Mouse (Mus musculus) spleen, adult 10 weeks (tissue): ENCODE results near the gene Mpg. TPM values are rescaled to one million over a fixed set of nuclear protein-coding genes. Genes with fewer than 3 reads are reported as not detected.

Experiments used
- polyA plus RNA-seq: library from polyadenylated mRNA; stranded (reverse); fragments of 350-450 nt; fragmentation: Illumina TruSeq; extraction: RNeasy Lipid Tissue Mini Kit (QIAGEN cat#74804); gene quantifications from one replicate; pipeline ENCODE4 v1.2.3, GENCODE M21; 2015; ENCODE audit warnings: low replicate concordance; ENCODE audit not compliant: insufficient read depth

Mpg gene
- 21.2 TPM for polyA plus RNA-seq

DNA sequence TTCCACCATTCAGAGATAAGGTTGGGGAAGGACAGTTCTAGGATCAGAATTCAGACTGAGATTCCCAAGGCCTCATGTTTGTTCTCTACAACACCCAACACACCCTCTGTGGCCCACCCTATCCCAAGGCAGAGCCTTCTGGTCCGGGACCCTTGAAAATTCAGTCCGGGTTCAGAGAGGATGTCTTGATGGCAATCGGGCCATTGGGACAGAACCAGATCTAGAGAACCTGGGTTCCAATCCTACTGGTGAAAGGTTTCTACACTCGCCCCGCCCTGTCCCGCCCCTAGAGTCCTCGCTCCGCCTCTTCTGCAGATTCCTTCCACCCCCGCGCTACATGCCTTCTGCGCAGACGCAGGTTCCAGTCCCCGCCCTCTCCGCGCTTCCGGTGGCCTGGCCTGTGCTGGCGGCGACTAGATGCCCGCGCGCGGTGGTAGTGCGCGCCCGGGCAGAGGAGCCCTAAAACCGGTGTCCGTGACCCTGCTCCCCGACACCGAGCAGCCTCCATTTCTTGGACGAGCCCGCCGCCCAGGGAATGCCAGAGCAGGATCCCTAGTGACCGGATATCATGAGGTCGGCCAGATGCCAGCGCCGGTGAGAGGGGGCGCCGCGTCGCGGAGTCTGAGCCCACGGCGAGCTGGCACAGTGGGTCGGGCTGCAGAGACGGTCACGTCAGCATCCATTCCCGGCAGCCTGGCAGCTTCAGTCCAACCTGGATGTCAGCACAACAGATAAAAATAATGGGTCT is at the start of gene Mpg:
TSS of gene Mpg (plus strand) at position 382 of the 748 bp plus-strand sequence.

DNA sequence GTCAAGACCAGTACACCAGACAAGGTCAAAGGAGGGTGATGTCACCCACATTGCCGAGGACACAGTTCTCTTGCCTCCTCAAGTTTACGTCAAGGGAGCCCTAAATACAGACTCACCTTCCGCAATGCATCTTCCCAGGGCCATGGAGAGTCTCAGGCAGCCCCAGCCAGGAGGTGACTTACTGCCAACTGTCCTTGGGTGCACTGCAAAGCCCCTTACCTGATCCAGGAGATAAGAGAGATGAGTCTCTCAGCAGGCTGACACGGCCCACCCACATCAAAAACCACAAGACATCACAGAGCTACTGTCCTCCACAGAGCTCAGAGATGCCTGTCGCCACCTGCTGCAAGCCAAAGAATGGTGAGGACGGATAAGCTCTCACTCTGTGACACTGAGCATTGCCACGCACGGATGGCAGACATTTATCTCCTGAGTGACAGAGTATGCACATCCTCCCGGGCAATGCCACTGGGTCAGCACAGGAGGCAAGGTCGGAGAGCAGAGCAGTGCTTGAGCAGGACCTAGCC is 26.2 kb upstream of the Mpg start, which contains the start of gene Il9r:
TSS of gene Il9r (minus strand) at position 205 of the 527 bp plus-strand sequence.

DNA sequence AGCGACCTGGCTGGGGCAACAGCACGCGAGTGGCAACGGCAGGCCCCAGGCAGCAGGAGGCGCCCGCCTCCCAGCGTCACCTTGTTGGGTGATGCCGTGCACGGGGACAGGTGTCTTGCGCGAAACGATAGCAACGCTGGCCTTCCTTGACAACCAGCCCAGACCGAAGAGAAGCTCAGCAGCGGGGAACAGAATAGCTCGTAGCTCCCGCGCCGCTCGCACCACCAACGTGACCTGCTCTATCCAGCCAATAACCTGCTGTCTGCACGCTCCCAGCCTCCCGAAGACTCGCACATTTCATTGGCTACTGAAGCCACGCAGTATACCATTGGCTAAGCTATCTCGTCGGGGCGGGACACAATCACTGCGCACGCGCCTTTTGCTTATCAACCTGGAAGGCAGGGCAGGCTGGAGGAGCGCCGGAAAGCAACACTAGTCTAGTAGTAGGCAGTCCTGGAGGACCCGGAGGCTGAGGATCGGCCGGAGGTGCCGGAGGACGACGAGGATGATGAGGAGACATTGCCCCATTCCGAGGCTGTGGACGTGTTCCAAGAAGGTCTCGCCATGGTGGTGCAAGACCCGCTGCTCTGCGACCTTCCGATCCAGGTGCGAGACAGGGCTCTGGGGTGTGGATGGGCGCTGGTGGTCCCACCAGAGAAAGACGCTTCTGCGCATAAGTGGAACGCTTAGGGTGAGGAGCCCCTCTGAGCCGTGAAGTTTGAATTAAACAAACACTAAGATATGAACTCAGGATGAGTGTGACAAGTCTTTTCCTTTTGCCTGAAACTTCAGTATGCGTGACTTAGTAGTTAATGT is 21.0 kb upstream of the Mpg start, which contains the start of gene Snrnp25:
TSS of gene Snrnp25 (plus strand) at position 358 of the 816 bp plus-strand sequence.

DNA sequence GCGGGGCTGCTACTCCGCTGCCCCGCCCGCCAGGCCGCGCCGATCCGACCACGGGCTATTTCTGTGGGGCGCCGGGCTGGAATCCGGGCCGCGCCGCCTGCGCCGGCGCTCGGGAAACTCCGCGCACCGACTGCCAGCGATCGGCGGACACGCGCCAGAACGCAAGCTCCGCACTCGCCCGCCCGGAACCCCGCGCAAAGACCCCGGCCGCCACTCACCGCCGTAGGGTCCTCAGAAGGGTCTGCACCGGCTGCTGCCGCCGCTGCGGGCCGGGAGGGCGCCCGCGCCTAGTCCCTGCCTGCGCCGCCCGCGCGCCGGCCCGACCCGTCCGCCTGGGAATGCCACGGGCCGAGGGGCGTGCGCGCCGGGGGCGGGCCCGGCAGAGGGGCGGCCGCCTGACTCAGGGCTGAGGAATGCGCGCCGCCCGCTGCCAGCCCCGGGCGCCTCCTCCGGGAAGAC is 4.3 kb upstream of the Mpg start, which contains the start of gene Rhbdf1:
TSS of gene Rhbdf1 (minus strand) at position 350 of the 459 bp plus-strand sequence.

DNA sequence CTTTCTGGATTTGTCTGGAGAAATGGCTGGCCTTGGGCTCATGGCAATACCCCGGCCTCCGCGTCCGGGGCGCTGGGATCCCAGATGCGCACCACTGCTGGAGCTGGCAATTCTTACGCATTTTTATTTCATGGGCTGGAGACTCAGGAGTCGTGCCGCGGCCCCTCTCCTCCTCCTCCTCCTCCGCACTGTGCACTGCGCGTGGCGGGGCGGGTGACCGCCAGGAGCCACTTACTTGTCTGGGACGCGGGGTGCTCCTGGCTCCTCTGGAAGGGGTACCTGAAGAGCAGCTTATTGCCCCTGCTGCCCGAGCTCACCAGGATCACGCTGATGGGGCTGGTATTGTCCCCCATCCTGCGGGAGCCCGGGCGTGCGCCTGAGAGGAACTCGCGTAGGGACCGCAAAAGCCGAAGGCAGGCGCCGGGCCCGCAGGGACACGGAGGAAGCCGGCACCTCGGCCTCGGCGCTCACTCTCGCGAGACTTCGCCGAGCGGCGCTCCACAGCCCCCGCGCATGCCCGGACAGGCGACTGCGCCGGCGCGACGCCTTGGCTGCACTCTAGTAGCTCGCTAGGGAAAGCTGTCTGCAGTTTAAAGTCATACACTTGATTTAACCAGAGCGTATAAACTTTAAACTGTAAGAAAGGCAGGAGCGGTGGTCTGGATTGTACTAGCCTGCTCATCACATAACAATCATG is 41.0 kb downstream of the Mpg start, which contains the start of gene Nprl3:
TSS of gene Nprl3 (minus strand) at position 520 of the 697 bp plus-strand sequence.

DNA sequence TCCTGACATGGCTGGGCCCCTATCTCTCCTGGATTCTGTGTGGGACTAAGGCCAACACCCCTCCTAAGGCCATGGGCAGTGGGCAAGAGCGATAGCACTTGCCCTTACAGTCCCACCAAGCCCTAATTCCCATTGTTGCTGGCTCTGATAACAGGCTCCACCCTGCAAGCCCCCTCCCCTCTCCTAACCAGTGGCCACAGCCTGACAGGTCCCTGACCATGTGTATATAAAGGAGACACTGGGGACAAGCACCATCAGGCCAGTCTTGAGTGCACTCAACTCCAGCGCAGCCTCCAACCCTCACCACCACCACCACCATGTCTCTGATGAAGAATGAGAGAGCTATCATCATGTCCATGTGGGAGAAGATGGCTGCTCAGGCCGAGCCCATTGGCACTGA is 50.0 kb downstream of the Mpg start, which contains the start of gene Hba-x:
TSS of gene Hba-x (plus strand) at position 54 of the 400 bp plus-strand sequence.

Other genes with a start within 250 kb of the Mpg start
- gene Nsg2, start 226.0 kb upstream of the Mpg start, polyA plus RNA-seq, result 40.4 TPM
- gene Il9r, start 26.2 kb upstream of the Mpg start, polyA plus RNA-seq, result 46.0 TPM
- gene Snrnp25, start 21.1 kb upstream of the Mpg start, polyA plus RNA-seq, result 19.0 TPM
- gene Rhbdf1, start 4.2 kb upstream of the Mpg start, polyA plus RNA-seq, result 2.0 TPM
- 33.4 TPM for gene Nprl3, start 41.2 kb downstream of the Mpg start, polyA plus RNA-seq
- not detected for gene Hba-x, start 49.9 kb downstream of the Mpg start, polyA plus RNA-seq
- 27,699 TPM for gene Hba-a1, start 57.0 kb downstream of the Mpg start, polyA plus RNA-seq
- 6.8 TPM for gene Hbq1b, start 60.5 kb downstream of the Mpg start, polyA plus RNA-seq
- gene Hba-a2, start 70.0 kb downstream of the Mpg start, polyA plus RNA-seq, result 4,687 TPM
- gene Hbq1a, start 73.6 kb downstream of the Mpg start, polyA plus RNA-seq, result 1.8 TPM
- gene Sh3pxd2b, start 121.3 kb downstream of the Mpg start, polyA plus RNA-seq, result 5.4 TPM
- 5.8 TPM for gene Ubtd2, start 228.9 kb downstream of the Mpg start, polyA plus RNA-seq